Mouse (Mus musculus): ENCODE data around the gene Fxyd7. TPM values are rescaled to one million over a fixed set of nuclear protein-coding genes. Genes with fewer than 3 reads are reported as not detected.

Fxyd7 gene
- total RNA-seq, 4 experiments from 2014 or later = 162 to 173 (median 169) TPM

GRCm38 (mm10) chr7:31052636-31053434 lies 1.6 kb upstream of the Fxyd7 start:
- DNase-seq (ENCODE audit: low spot score in 2 of 2) = peak; percentile 56 to 85

- no peak for DNase-seq (ENCODE audit: low spot score in 2 of 2)
These were observed 976 bp upstream of the Fxyd7 start for GRCm38 (mm10) chr7:31052251-31052635.

- DNase-seq (ENCODE audit: low spot score in 2 of 2) = peak in 1 of 2 experiments; percentile 63
These were observed 346 bp downstream of the Fxyd7 start for GRCm38 (mm10) chr7:31050921-31051320.

- DNase-seq (ENCODE audit: low spot score in 2 of 2) = peak in 1 of 2 experiments; percentile 35
These were observed 780 bp downstream of the Fxyd7 start for GRCm38 (mm10) chr7:31050487-31050886.

GRCm38 (mm10) chr7:31049846-31050281 lies 1.4 kb downstream of the Fxyd7 start:
- DNase-seq (ENCODE audit: low spot score in 2 of 2) = peak in 1 of 2 experiments; percentile 71

GRCm38 (mm10) chr7:31049135-31049845 lies 2.0 kb downstream of the Fxyd7 start:
- DNase-seq (ENCODE audit: low spot score in 2 of 2) = peak in 1 of 2 experiments; percentile 64

GRCm38 (mm10) chr7:31042431-31042910 lies 8.8 kb downstream of the Fxyd7 start, which contains the start of gene Fxyd5:
Fxyd5 (minus strand) TSS chr7:31042481.
- DNase-seq (ENCODE audit: low spot score in 2 of 2) = no peak

GRCm38 (mm10) chr7:31041662-31042315 lies 9.5 kb downstream of the Fxyd7 start:
- DNase-seq (ENCODE audit: low spot score in 2 of 2) = no peak

GRCm38 (mm10) chr7:31041023-31041407 lies 10.3 kb downstream of the Fxyd7 start:
- DNase-seq (ENCODE audit: low spot score in 2 of 2) = no peak

GRCm38 (mm10) chr7:31040281-31041022 lies 10.8 kb downstream of the Fxyd7 start:
- no peak for DNase-seq (ENCODE audit: low spot score in 2 of 2)

GRCm38 (mm10) chr7:31039011-31039410 lies 12.3 kb downstream of the Fxyd7 start:
- no peak for DNase-seq (ENCODE audit: low spot score in 2 of 2)

GRCm38 (mm10) chr7:31037675-31038074 lies 13.6 kb downstream of the Fxyd7 start:
- DNase-seq (ENCODE audit: low spot score in 2 of 2) = no peak

- DNase-seq (ENCODE audit: low spot score in 2 of 2) = no peak
These were observed 14.3 kb downstream of the Fxyd7 start for GRCm38 (mm10) chr7:31036917-31037316.

GRCm38 (mm10) chr7:31035291-31035690 lies 16.0 kb downstream of the Fxyd7 start:
- no peak for DNase-seq (ENCODE audit: low spot score in 2 of 2)

- DNase-seq (ENCODE audit: low spot score in 2 of 2) = no peak
These were observed 16.5 kb downstream of the Fxyd7 start for GRCm38 (mm10) chr7:31034789-31035188.

- DNase-seq (ENCODE audit: low spot score in 2 of 2) = no peak
These were observed 17.7 kb downstream of the Fxyd7 start for GRCm38 (mm10) chr7:31033409-31034165.

- DNase-seq (ENCODE audit: low spot score in 2 of 2) = no peak
These were observed 19.5 kb downstream of the Fxyd7 start for GRCm38 (mm10) chr7:31031731-31032130.

GRCm38 (mm10) chr7:31030717-31031116 lies 20.6 kb downstream of the Fxyd7 start:
- no peak for DNase-seq (ENCODE audit: low spot score in 2 of 2)

- no peak for DNase-seq (ENCODE audit: low spot score in 2 of 2)
These were observed 22.7 kb downstream of the Fxyd7 start for GRCm38 (mm10) chr7:31028609-31029008.
